Mouse (Mus musculus) E14TG2a.4 (cell line): ENCODE measurements around the gene Klhdc7b.

Experiments
- CTCF ChIP-seq: conservative IDR thresholded peaks from 2 replicates; pipeline ENCODE4 v1.5.1; 2014; ENCODE audit warnings: low read length
- NANOG ChIP-seq: IDR thresholded peaks from 2 replicates; pipeline ENCODE4 v1.6.1; 2014; ENCODE audit warnings: borderline replicate concordance, low read length, mixed read lengths
- POU5F1 ChIP-seq: IDR thresholded peaks from 2 replicates; pipeline ENCODE4 v1.6.1; 2014; ENCODE audit warnings: low read length, borderline replicate concordance

GRCm38 (mm10) chr15:89350447-89350846, 34.3 kb upstream of the Klhdc7b start:
- no peak for TF ChIP-seq CTCF
- TF ChIP-seq NANOG, result no peak
- TF ChIP-seq POU5F1, result no peak
